Mouse (Mus musculus) testis, postnatal 14 days (tissue): ENCODE data around the gene Ccnl2.

ENCODE experiments used
- DNase-seq: peaks from one replicate; pipeline ENCODE4 v3.0.0; 2021; ENCODE audit warnings: low spot score

Ccnl2 gene

GRCm38 (mm10) chr4:155840076-155841002, 28.1 kb downstream of the Ccnl2 start:
- DNase-seq = no peak

DNA sequence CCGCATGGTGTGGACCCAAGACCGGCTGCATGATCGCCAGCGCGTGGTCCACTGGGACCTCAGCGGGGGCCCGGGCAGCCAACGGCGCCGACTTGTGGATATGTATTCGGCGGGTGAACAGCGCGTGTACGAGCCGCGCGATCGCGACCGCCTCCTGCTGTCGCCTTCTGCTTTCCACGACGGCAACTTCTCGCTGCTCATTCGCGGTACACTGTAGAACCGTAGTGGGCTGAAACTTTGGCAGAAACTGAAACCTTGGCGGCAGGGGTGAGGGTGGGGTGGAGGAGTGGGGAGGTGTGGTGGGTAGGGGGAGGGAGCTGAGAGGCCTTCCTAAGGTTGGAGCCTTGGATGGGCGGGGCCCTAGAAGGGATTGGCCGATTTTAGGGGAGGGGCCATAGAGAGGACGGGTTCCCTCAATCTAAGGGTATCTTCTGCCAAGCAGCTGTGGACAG, 28.7 kb downstream of the Ccnl2 start:
- peak; percentile 67 for DNase-seq

GRCm38 (mm10) chr4:155841651-155842270, 29.5 kb downstream of the Ccnl2 start:
- DNase-seq = no peak

GRCm38 (mm10) chr4:155843231-155843630, 30.9 kb downstream of the Ccnl2 start:
- DNase-seq = no peak

DNA sequence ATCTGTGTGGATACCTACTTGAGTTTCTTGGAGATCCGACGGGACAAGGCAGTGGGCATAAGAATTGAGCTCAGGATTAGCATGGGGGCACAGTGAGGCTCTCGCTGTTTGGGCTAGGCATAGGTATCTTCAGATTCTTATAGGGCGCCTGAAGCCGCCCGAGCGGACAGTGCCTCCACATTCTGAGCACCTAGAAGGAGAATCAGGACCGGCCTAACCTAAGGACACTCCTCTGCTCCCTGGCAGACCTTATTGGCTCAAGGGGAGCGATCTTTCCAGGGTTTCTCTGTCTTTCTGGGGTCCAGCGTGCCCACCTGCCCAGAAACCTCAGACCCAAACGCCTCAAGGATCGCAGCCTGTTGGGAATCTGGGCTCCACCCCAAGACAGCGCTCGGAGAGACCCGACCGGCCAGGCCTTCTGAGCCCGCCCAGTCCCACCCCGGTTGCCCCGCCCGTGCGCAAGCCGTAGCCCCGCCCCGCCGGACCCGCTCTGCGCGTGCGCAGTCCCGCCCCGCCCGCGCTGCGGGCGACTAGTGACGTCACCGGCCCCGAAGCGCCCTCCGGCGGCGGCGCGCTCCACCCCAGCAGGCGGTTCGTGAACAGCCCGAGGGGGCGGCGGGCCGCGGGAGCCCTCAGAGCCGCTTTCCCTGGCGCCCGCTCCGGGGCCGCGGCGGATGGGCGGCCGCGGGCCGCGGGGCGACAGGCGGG, 34.7 kb downstream of the Ccnl2 start, which contains the start of gene Dvl1:
Gene Dvl1, plus strand, starts transcription at position 532 of the 708 bp plus-strand sequence.
- peak; percentile 92 for DNase-seq

DNA sequence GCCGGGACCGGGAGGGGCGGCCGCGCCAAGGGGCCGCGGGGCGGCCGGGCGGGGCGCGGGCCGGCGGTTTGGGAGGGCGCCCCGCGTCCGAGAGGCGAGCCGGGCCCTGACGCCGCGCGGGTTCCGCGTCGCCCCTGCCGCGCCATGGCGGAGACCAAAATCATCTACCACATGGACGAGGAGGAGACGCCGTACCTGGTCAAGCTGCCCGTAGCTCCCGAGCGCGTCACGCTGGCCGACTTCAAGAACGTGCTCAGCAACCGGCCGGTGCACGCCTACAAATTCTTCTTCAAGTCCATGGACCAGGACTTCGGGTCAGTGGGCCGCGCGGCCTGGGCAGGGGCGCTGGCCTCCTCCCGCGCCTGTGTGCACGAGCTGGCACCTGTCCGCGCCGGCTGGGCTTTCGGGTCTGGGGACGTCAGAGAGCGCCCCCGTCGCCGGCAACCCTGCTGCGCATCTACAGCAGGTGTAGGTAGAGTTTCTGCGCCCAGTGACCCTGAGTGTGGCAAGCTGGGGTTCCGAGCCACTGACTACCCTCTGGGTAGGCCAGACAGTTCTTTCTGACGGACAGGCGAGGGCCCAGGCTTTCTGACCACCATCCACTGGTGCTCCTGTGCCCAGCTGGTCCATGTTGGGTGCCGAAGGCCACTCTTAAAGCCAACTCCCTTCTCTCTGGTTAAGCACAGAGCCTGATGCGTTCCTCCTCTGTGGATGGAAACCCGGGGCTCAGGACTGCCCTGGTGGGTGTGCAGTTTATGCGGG, 35.5 kb downstream of the Ccnl2 start:
- peak; percentile 63 for DNase-seq

DNA sequence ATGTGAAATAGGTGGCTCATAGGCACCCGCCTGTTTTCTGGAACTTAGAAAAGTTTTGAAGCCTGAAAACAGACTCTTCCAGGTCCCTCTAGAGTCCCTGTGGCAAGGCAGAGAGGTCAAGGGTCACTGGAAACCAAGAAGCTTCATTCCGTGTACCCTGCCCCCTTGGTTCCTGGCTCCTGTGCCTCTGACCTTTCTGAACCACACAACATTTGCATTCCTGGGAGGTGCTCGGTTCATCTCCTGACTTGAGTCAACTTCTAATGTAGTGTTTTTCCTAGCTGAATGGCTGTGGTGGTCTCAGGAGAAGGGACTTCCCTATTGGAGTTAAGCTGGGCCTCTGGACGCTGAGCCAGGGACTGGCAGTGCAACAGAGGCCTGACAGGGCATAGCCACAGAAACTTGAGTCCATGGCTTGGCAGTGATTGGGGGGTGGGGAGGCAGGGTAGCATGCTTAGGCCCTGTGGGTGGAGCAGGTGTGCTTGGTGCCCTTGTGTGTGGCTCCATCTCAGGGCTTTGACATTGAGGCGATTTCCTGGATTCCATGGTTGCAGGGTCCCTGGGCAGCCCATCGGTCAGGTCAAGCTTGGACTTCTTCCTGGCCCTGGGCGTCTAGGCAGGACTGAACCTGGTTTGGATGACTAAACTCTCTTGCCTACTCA, 36.3 kb downstream of the Ccnl2 start:
- no peak for DNase-seq

DNA sequence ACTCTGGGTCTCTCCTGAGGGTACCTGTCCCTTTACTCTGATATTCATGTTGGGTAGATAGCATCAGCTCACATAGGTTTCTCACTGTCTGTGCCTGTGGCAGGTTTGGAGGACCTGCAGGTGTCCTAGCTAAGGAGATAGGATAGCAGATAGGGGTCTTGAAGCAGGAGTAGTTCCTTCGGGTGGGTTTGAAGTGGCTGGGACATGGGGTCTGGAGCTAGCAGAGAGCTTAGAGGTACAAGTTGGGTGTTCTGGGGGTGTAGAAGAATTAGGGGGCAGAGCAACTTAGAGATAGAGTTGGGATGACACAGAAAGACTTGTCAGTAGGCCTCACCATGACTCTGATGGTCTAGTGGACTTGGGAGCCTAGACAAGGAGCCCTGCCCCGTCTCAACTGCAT, 37.1 kb downstream of the Ccnl2 start:
- DNase-seq = no peak

GRCm38 (mm10) chr4:155849792-155850451, 37.6 kb downstream of the Ccnl2 start:
- no peak for DNase-seq

GRCm38 (mm10) chr4:155851368-155851767, 39.1 kb downstream of the Ccnl2 start:
- no peak for DNase-seq

GRCm38 (mm10) chr4:155851951-155852411, 39.7 kb downstream of the Ccnl2 start:
- DNase-seq = no peak

DNA sequence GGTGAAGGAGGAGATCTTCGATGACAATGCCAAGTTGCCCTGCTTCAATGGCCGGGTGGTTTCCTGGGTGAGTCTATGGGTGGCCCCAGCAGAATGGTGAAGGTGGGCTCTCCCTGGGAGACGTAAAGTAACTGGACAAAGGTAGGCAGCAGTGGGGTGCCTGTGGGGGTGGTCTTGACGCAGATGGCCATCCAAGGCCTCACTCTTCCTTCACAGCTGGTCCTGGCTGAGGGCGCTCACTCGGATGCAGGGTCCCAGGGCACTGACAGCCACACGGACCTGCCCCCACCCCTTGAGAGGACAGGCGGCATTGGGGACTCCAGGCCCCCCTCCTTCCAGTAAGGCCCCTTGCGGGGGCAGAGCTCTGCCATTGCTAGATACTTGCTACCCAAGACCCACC, 41.1 kb downstream of the Ccnl2 start:
- DNase-seq = no peak

- no peak for DNase-seq
These were observed 42.7 kb downstream of the Ccnl2 start for GRCm38 (mm10) chr4:155854991-155855390.

- DNase-seq = no peak
These were observed 43.8 kb downstream of the Ccnl2 start for GRCm38 (mm10) chr4:155856071-155856470.

- DNase-seq = no peak
These were observed 44.6 kb downstream of the Ccnl2 start for GRCm38 (mm10) chr4:155856881-155857280.

GRCm38 (mm10) chr4:155859318-155859717, 47.0 kb downstream of the Ccnl2 start:
- DNase-seq = peak; percentile 71

- DNase-seq = no peak
These were observed 49.5 kb downstream of the Ccnl2 start for GRCm38 (mm10) chr4:155861787-155862186.

DNA sequence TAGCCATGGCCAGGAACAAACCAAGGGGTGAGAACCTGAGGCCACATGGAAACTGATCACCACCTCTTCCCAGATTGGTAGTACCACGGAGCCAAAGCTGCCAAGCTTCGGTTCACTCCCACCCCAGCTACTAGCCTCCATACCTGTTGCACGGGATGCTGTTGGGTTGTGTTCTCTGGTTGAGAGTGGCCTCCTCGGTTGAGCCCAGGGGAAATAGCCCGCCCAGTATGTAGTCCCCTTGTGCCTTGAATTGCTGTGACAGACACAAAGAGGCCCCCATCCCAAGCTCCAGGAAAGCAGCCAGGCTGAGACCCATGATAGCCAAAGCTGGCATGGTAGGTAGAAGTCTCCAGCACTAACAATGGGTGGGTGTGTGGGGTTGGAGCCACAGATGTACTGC, 50.7 kb downstream of the Ccnl2 start, which contains the start of gene Tas1r3:
Gene Tas1r3, minus strand, starts transcription at position 362 of the 400 bp plus-strand sequence.
- DNase-seq = no peak

DNA sequence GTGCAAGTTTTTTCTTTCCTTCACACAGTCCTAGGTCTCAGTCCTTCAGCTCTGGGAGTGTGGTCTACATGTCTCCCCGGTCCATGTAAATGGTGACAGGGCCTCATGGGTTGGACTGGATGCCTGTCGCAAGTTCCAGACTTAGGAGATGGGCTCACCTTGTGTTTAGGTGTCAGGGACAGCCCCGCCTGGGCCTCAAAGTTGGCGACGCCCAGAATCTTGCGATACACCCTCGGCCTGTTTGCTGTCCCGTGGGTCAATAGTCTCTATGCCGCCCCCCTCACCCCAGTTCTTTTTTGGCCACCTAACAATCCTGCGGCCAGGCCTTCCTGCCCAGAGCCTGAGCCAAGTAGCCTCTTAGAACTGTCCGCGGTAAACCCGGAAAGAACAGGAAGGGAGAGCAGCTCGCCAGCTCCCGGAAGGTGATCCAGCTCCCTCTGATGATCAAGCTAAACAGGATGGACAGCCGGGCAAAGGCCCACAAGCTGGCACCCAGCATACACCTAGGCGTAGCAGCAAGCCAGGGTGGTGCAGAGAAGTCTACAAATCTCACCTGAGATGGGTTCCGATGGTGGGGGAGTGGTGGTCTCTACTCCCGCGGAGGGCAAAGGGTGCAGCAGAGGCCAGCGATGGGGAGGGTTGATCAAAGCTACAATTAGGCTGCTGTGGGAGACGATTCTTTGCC, 56.5 kb downstream of the Ccnl2 start:
- no peak for DNase-seq
